Mouse (Mus musculus) gastrocnemius, postnatal 25 days (tissue): Measurements from ENCODE around the gene Ugt1a9. TPM values are rescaled to one million over a fixed set of nuclear protein-coding genes. Genes with fewer than 3 reads are reported as not detected.
"Not testable (repeated sequence)": the region's sequence is repeated elsewhere in the genome, so short reads cannot be mapped to it uniquely, and the experiment has no call there.

ENCODE experiments used
- DNase-seq: peaks from one replicate; pipeline ENCODE4 v3.0.0; 2022
- total RNA-seq, 2 experiments: library from RNA; stranded (reverse); gene quantifications; 1 replicate in 1 of 2; 2 replicates in 1 of 2; pipeline ENCODE4 v1.2.3; 2021

Gene Ugt1a9
- total RNA-seq, 2 experiments from 2014 or later: not detected

DNA sequence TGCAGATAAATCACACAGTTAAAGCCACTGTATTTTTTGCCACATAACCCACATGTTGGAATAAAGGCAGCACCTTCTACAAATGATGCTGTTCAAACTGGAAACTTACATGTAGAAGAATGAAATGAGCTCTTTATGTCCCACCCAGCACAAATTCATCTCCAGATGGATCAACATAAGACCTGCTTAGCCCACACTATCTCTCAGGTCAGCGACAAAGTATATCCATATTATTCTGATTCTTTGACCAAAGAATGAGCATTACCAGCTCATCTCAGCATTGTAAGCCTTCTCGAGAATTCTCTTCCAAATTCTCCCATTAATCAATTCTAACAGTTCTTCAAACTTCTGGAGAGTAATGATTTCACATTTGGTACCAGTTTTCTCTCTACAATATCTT is 151.6 kb downstream of the Ugt1a9 start:
- DNase-seq: no peak

DNA sequence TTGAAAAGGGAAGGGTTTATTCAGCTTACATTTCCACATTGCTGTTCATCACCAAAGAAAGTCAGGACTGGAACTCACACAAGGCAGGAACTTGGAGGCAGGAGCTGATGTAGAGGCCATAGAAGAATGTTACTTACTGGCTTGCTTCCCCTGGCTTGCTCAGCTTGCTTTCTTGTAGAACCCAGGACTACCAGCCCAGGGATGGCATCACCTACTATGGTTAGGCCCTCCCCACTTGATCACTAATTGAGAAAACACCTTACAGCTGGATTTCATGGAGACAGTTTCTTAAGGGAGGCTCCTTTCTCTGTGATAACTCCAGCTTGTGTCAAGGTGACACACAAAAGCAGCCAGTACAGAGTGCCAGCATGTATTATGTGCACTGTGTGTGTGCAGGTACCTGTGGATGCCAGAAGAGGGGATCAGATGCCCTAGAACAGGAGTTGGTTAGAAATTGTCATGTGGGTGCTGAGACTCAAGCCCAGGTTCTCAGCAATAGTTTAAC is 152.5 kb downstream of the Ugt1a9 start:
- peak; percentile 6 for DNase-seq

DNA sequence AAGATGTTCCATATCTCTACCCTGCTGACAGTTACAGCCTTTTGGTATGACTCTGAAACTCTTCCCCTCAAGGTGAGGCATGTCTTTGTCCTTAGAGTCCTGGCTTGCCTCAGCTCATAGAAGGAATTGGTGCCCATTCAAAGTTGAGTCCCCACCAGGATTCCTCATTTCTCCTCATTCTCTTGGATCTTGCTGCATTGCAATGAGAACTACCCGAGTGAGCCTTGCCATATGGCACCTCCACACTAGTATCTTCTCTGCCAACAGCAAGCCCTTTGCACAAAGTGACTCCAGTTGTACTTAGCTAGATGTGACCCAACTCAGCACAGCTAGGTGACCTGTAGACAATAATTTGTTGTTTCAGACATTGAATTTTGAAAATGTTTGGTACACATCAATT is 153.0 kb downstream of the Ugt1a9 start:
- peak; percentile 10 for DNase-seq

DNA sequence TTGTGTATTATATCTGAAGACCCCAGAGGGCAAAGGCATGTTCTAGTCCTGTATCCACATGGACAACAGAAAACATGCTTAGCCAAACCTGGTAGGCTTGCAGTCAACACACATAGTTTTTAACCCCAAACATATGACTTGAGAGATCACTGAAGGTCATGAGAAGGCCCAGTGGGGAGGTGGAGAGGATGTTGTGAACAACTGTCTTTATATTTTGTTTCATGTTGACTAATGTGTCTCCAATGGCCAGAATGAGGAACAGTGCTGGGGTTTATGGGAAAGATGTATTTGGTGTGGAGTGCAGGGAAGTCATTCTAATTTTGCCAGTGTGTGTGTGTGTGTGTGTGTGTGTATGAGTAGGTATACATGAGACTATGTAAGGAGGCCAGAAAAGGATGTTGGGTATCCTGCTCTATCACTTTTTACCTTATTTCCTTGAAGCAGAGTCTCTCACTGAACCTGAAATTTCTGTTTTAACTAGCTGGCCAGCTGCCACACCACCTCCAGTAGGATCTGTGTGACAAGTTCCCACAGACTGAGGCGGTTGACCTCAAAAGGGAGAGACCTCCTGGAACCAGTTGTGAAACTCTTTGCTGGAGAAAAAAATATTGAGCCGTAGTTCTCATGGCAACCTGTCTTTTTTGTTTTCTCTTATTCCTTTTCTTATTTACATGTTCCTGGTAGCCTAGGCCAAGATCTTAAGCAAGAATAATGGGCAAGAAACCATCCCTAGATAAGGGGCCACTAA is 153.6 kb downstream of the Ugt1a9 start:
- DNase-seq: peak; percentile 4

DNA sequence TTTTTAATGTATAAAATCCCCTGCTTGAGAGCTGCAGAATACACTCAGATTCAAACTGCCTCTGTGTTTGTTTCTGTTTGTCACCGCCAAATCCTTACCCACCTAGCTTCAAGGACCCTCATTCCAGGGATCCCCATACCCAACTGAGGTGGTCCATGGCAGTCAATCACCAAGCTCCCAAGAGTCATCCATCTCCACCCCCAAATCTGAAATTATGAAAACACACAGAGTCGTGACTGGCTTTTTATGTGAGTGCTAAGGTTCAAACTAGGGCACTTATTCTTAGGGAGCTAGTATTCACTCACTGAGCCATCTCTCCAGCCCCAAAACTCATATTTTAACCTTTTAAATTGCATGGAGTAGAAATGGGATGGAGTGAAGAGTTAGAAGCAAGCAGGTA is 154.7 kb downstream of the Ugt1a9 start:
- DNase-seq: not testable (repeated sequence)

DNA sequence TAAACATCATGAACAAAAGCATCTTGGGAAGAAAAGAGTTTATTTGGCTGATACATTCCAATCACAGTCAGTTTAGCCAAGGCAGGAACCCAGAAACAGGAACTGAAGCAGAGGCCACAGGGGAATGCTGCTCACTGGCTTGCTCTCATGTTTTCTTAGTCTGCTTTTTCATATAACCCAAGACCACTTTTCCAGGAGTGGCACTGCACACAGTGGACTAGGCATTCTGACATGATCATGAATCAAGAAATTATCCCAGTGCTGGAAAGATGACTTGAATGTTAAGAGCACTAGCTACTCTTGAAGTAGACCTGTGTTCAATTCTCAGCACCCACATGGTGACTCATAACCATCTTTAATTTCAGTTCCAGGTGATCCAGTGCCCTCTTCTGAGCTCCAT is 155.1 kb downstream of the Ugt1a9 start:
- DNase-seq: peak; percentile 5

DNA sequence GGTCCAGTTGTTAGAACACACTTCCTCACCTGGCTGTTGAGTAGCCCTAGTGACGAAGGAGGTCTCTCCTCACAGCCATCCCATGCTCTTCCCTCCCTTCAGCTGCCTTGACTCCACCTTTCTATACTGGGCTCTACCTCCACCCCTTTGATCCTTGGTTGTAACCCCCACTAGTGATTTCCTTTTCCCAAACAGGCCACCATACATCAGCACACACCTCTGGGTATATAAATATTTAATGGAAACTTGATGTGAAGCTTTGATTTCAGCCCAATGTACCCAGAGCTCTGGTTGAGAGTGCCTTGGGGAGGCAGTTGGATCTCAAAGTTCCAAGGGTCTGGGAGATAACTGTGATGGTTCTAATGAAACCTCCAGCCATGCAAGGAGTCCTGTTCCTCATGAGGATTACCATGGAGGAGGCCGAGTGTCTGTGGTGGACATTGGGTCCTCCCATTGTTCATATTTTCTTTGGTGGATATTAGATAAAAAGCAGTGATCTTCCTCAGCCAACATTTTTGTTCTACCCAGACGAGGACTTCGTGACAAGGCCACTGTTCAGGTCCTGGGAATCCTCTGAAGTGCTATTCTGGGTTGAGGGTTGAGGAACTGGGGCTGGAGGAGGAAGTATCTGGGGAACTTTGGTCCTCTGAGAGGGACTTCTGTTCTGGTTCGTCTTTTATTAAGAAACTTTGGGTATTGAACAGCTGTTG is 156.2 kb downstream of the Ugt1a9 start, which contains the start of gene Mroh2a:
TSS of gene Mroh2a (plus strand) at position 317 of the 710 bp plus-strand sequence.
- peak; percentile 12 for DNase-seq

DNA sequence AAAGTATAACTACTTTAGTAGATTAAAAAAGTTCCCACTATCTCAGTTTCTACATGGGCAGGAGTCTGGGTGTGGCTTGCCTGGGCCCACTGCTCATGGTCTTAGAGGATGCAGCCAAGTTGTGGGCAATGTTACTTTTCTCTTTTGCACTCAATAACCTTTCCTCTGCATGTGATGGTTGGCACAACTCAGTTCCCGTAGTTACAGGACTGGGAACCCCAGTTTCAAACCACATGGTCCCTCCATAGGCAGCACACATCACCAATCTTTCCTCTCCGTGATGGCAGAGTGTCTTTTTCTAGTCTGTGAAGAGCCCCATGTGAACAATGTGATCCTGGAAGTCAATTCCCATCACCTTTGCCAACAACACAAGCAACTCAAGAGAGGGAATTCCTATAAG is 156.9 kb downstream of the Ugt1a9 start:
- DNase-seq: peak; percentile 7

DNA sequence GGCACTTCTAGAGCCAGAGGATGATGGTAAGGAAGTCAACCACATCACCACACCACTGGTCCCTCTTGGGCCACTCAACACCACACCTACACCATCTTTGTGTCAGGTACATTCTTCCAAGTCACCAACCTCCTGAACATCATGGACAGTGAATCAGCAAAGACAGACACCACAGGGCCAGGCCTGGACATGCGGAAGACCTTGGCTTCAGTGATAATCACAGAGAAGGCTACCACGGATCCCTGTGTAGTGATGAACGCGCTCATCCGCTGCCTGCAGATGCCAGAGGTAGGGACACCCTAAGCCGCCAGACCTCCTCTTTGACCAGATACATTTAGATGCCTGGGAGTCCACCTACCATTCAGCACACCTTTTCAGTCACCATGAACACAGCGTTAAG is 157.5 kb downstream of the Ugt1a9 start:
- DNase-seq: peak; percentile 19

DNA sequence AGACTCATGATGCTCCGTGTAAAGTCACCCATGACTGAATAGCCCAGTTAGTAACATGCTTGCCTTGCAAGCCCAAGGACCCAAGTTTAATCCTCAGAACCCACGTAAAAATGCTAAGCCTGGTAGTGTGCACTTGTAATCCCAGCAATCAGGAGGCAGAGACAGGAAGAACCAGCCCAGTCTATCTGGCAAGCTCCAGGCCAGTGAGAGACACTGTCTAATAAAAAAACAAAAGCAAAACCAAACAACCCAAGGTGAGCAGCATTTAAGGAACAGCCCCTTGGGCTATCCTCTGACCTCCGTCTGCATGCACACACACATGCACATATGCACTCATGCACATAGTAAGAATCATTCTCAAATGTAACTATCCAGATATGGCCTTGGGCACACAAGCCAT is 159.0 kb downstream of the Ugt1a9 start:
- DNase-seq: no peak

DNA sequence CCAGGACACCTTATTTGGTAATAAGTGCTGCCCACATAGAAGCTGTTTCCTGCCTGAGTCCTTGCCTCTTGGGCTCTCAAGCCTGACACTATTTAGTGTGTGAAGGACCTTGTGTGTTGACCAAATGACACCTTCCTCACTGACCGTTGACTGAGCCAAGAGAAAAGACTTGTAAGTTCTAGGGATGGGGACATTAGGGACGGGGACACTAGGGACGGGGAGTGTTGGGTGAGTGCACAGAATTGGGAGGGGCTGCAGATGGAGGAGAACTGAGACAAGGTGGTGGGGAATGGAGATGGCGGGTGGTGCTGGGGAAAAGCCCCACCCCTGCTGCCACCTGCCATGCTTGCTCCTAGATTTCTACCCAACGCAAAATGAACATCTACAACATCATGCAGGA is 159.4 kb downstream of the Ugt1a9 start:
- DNase-seq: no peak

DNA sequence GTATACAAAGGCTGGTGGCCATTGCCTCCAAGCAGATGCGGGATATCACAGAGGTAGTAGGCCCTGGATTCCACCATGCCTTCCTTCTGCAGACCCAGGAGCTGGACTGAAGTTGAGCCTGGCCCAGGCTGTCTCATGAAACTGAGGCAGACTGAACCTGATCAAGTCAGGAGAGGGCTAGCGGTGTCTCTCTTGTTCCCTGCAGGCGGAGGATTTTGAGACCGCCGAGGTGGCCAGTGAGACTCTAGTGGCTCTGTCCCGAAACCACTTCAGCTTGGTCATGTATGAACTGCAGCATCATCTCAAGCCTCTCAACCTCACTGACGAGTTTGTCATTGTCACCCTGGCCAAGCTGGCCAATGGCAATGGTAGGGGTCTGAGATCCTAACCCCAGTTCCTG is 159.8 kb downstream of the Ugt1a9 start:
- DNase-seq: no peak

DNA sequence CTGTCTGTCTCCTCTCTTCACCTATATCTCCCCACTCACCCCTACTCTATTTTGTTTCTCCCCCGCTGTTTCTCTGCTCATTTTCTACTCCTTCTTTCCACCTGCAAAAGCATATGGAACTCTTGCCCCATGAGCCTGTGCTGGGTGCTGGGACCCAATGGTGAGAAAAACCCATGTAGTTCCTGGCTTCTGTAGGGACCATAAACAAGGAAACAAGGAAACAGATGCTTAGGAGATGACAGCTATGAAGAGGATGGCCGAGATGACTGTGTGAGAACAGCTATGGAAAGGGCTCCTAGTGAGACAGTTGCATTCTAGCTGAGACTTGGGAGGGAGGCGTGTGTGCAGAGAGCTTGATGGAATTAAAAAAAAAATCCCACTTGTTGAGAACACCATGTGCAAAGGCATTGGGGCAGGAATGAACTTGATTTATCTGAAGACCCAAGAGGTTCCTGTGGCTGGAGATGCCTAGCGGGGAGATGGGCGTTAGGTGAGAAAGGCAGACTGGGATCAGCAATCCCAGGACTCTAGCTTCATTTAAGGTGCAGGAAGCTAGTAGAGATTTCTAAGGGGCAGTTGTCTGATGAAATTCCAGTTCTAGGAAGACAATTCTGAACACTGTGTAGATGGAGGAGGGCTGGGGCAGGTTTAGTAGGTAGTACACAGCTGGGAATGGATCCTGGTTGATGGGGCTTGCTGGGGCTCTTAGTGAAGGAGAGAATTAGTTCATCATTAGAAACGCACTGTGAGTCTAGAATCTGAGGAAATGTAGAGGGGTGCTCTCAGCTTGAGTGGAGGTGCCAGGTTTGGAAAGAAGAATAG is 160.6 kb downstream of the Ugt1a9 start:
- no peak for DNase-seq

DNA sequence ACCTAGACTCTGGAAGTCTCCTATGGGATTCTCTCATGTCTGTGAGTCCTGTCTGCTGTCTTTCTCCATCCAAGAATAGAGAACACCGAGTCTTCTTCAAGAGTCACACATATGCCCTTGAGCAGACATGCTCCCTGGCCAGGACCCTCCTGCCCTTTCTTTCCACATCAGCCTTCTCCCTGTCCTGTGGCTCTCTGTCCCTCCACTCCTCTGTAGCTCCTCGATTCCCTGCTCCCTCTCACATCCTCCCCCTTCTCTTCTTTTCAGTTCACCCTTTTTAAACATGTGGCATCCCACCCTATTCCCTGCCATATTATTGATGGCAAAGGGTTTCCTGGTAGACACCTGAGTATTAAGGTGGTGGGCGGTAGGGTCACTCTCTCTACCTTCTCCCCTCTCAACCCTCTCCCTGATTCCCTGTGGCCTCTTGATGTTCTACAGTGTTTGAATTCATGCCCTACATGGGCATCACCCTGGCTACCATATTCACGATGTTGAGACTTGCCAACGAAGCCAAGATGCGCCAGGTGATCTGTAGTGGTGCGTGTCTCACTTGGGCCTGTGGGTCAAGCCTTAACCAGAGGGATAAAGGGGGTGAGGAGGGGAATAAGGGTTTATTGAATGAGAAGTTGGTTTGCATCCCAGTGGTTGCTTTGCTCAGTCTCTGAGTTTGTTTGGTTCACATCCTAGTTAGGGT is 161.4 kb downstream of the Ugt1a9 start:
- no peak for DNase-seq

DNA sequence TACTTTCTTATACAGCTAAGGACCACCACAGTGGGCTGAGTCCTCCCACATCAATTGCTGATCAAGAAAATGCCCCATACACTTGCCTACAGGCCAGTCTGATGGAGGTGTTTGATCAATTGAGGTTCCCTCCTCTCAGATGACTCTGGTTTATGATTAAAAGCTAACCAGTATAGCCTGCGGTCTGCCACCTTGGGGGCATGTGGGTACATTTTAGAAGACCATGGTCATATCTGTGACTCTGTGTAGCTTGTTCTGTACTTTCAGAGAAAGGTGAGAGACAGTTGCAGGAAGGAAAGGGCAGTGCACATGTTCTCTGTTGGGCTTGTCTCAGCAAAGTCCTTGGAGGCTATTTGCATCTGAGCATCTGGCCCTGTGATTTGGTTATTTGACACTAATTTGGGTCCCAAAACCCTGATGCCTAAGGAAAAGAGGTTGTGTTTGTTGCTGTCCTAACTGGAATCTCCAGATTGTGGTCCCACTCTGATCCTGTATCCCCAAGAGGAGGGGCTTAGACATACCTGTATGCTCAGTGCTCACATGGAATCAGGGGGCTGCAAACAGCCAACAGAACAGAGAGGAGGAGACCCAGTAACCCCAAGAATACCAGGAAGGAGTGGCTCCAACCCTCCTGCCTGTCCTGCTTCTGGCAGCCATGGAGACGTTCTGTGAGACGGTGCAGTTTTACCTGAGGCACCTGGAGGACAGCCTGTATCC is 162.2 kb downstream of the Ugt1a9 start:
- DNase-seq: no peak

DNA sequence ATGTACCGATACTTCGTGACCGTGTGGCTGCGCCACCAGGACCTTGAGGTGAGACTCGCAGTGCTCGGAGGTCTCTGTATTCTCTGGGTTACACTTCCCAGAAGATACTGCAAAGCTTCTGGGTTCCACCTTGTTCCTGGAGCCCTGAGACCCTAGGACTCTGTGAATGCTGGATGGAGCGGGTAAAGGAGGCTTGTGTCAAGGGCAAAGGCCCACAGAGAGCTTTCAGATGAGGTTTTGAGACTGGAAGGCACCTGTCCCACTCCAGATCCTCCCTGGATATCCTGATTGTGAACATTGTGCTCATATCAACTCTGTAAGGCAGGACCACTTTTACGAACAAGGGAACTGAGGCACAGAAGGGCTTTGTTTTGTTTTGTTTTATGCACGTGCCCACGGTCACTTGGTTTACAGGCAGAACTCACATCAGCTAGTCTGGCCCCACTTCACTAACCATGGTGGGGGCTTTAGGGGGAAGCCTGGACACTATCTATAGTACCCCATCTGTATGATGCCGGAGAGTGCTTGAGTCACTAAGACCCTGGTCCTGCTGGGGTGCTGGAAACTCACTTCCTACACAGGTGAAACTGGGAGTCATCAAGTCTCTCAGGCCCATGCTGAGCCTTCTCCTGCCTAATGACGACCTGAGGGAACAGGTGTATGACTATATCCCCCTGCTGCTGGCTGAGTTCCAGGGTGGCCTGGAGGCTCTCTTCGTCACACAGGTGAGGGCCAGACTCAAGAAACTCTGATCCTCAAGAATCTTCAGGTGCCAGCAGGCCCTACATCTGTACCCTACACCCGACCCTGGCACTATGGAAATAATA is 163.0 kb downstream of the Ugt1a9 start:
- DNase-seq: no peak

DNA sequence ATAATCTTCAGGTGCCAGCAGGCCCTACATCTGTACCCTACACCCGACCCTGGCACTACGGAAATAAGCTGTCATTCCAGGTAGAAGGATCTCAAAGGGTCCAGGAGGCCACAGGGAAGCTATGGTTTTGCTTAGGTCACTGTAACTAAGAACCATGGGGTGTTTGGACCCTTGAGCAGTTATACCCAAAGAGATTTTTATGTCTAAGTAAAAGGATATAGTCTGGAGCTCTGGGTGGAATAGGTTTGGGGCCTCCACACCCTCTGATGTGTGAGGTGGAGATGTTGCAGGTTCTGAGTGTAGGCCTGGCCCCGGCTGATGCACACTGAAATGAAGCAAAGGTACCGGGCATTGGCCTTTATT is 163.6 kb downstream of the Ugt1a9 start:
- no peak for DNase-seq

DNA sequence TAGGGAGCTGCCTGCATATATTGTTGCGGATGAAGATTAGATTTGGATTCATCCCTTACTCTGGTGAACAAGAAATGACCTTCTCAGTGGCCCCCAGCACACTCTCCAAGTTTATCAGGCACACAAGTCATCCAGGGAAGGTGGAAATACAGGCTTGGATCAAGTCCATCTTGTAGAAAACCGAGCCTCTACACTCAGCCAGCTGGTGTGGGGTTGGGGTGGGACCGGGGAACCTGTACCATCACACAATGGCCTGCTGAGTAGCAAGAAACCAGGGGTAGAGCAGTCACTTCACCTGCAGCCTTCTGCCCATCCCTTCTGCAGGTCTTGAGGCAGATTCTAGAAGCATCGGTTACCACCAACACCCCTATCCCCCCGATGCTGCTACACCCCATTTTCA is 164.0 kb downstream of the Ugt1a9 start:
- DNase-seq: no peak

DNA sequence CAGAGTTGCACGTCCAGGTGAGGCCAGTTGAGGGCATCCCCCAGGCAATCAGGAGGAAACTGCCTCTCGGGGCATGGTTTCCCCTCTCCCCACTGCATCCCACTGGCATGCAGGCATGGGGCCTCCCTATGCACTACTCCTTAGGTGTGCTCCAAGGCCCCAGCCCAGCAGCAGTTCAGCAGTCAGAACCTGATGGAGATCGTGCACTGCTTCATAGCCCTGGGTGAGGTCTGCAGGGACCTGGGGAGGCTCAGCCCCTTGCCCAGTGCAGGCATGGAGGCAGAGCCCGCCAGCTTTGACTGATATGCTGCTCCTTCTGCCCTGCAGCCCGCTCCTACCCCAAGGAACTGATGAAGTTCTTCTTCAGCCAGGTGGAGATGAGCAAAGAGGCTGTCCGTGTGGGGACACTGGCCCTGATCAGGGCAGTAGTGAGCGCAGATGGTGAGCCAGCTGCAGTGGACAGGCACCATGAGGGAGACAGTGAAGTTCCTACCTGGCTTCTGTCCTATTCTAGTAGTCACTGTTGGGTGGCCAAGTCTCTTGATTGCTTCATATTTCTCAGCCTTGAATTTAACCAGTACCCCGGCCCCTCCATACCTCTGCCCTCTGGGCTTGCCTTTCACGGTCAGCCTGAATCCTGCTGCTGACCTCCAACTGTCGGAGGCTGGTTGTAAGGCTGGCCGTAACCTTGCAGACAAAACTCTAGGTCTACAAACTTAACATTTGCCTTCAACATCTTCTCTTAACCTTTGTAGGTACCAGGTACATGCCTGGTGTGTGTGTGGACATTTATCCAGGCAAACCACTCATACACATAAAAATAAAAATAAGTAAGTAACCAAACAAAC is 164.7 kb downstream of the Ugt1a9 start:
- DNase-seq: no peak
